Mouse (Mus musculus) thymus, adult 2 months (tissue): ENCODE data around the gene Gipc1.

Experiments used
- CTCF ChIP-seq: fragments of 200-500 bp; IDR thresholded peaks from 2 replicates; pipeline ENCODE4 v1.5.1; 2012; ENCODE audit warnings: mild to moderate bottlenecking, control low read depth, low read length, moderate library complexity, borderline replicate concordance; ENCODE audit not compliant: control insufficient read depth, poor library complexity, insufficient read depth; ENCODE audit errors: extremely low read depth
- POLR2A ChIP-seq: fragments of 200-500 bp; IDR thresholded peaks from 2 replicates; pipeline ENCODE4 v1.6.1; 2012; ENCODE audit warnings: mild to moderate bottlenecking, low read length, control low read depth, moderate library complexity; ENCODE audit not compliant: control insufficient read depth, poor library complexity, insufficient read depth; ENCODE audit errors: extremely low read depth

DNA sequence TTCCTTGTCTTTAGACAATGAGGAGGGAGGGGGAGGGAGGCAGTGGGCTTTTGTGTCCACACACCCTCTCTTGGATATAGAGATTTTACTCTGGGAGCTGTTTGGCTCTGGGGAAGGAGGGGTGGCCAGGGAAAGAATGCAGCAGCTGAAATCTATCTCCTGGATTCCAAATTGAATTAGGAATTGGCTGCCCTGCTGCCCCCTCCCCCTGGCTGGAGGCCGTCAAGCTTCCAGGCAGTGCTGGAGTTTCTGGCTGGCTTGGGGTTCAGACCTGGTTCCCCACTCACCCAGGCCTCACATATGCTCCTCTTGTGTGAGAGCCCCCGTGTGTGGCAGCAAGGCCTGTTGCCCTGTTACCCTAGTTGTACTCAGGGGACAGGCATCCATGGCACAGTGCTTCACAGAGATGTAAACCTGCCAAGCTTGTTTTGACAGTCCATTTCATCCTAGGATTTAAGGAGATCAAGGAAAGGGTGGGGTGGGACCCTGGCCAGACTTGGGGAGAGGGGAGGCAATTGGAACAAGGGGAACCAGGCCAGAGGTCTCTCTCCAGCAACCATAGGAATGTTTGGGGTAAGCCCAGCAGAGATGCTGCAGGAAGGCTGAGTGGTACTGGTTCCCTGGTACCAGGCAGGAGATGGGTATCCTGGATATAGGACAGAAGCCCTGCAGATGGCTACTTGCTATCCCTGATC is 12.6 kb downstream of the Gipc1 start:
- TF ChIP-seq POLR2A, result no peak
- TF ChIP-seq CTCF, result no peak
